ENCODE assay signal across 26 mouse cellular contexts in the genomic region with DNA sequence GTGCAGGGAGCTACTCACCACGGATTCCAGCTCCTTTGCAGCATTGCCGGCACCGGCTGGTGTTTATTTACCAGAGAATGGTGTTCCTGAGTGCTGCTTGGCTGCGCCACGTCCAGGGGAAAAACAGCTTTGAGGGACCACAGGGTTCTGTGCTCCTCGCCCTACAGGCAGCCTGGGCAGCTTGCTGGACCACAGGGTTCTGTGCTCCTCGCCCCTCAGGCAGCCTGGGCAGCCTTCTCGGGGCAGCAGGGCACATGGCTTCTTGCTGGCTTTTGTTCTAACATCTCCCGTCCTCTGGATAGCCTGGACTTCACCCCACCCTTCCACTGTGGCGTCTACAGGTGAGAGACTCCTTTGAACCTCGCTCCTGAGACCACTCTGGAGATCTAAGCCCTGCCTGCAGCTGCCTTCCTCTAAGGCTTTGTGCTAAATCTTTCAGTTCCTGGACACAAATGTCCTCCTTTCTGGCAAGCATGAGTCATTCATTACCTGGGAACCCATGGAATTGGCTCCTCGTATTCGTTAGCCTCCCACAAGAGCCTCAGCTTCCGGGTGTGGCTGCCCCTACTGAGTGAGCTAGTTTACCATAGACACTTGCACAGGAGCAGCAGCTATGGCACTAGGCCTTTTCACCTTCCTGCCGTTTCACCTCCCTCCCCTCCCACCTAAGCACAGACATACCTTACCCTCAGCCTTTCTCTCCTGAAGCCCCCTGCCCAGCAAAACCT. TPM values are rescaled to one million over a fixed set of nuclear protein-coding genes. Genes with fewer than 3 reads are reported as not detected.
A peak's percentile ranks its signal among the peaks of the same experiment; 100 is the strongest.
DNase-seq lines count a peak whose midpoint lies in the region; ATAC-seq lines count a peak whose summit lies in the region.
"Had no signal": no experiment of that assay in that cellular context is flagged by ENCODE, and none has a peak within 500 bp of the region (broad histone marks: within the 10 kb centered on the region; RNA-seq: fewer than 3 reads in every experiment).

No protein-coding gene starts in this region.

- H3K4me2 ChIP-seq in hindbrain, embryonic 11.5 days (replicated peaks; ENCODE audit: low read depth, low read length), result no peak overlapping the region
- H3K4me2 ChIP-seq in hindbrain, embryonic 12.5 days (replicated peaks), result no peak overlapping the region
- H3K4me2 ChIP-seq in intestine, embryonic 16.5 days (ENCODE audit: low read depth, low read length), result no peak overlapping the region
- H3K4me2 ChIP-seq: embryonic facial prominence, embryonic 12.5 days; heart, embryonic 12.5 days; liver, embryonic 13.5 days had no signal

- no peaks in the 10 kb centered on the region for H3K36me3 ChIP-seq in hindbrain, embryonic 11.5 days (ENCODE audit: control insufficient read depth, insufficient read depth, low read length)
- no peaks in the 10 kb centered on the region for H3K36me3 ChIP-seq in hindbrain, embryonic 12.5 days
- no peaks in the 10 kb centered on the region for H3K36me3 ChIP-seq in intestine, embryonic 16.5 days (ENCODE audit: control insufficient read depth, insufficient read depth, low read length)
- H3K36me3 ChIP-seq: embryonic facial prominence, embryonic 12.5 days; heart, embryonic 12.5 days; liver, embryonic 13.5 days had no signal

- H3K27ac ChIP-seq in hindbrain, embryonic 11.5 days (ENCODE audit: low read depth, low read length), result no peak overlapping the region
- no peak overlapping the region for H3K27ac ChIP-seq in hindbrain, embryonic 12.5 days
- no peak overlapping the region for H3K27ac ChIP-seq in intestine, embryonic 16.5 days (ENCODE audit: low read length)
- H3K27ac ChIP-seq: embryonic facial prominence, embryonic 12.5 days; gastrocnemius, adult 2 months; liver, embryonic 13.5 days had no signal

- no peaks in the 10 kb centered on the region for H3K9me3 ChIP-seq in hindbrain, embryonic 11.5 days (ENCODE audit: control insufficient read depth, low read length)
- no peaks in the 10 kb centered on the region for H3K9me3 ChIP-seq in hindbrain, embryonic 12.5 days (replicated peaks)
- 0 out of 2 replicates have a peak, but pooled peaks cover 3% of the 10 kb centered on the region for H3K9me3 ChIP-seq in intestine, embryonic 16.5 days (ENCODE audit: control insufficient read depth, low read length)
- H3K9me3 ChIP-seq: embryonic facial prominence, embryonic 12.5 days; heart, embryonic 12.5 days; liver, embryonic 13.5 days had no signal

- no peak for ATAC-seq in hindbrain, embryonic 11.5 days (ENCODE audit: low FRiP score)
- ATAC-seq in hindbrain, embryonic 12.5 days (ENCODE audit: low FRiP score), result no peak
- no peak for ATAC-seq in intestine, embryonic 16.5 days

- DNase-seq in cerebellum, adult 8-10 months, result peak; percentile 43
- no peak for DNase-seq in cerebellum, adult 9-10 months
- no peak for DNase-seq in hindbrain, embryonic 11.5 days (ENCODE audit: low spot score)
- peak; percentile 74 for DNase-seq in brain, adult 2 months (ENCODE audit: low read depth, low spot score)
- DNase-seq in gastrocnemius, adult 18-20 months (ENCODE audit: low spot score), result no peak
- no peak for DNase-seq in urinary bladder, postnatal 36 days (ENCODE audit: low spot score in 2 of 2)
- DNase-seq: adrenal gland, adult 2 months; cerebellum, postnatal 36 days; gastrocnemius, adult 2 months; kidney, postnatal 14 days; left cerebral cortex, postnatal 4 days; liver, embryonic 13.5 days; lung, postnatal 14 days; thymus, adult 18-20 months had no signal

- no peak overlapping the region for H3K4me3 ChIP-seq in hindbrain, embryonic 11.5 days (ENCODE audit: low read depth, low read length)
- H3K4me3 ChIP-seq in hindbrain, embryonic 12.5 days, result no peak overlapping the region
- no peak overlapping the region for H3K4me3 ChIP-seq in intestine, embryonic 16.5 days (ENCODE audit: low read length)
- H3K4me3 ChIP-seq: embryonic facial prominence, embryonic 12.5 days; gastrocnemius, adult 2 months; heart, embryonic 12.5 days; liver, embryonic 13.5 days; megakaryocyte, embryonic 14.5 days had no signal

- H3K4me1 ChIP-seq in hindbrain, embryonic 11.5 days (replicated peaks; ENCODE audit: control insufficient read depth, insufficient read depth, low read length), result peaks cover 24% of the 10 kb centered on the region
- H3K4me1 ChIP-seq in hindbrain, embryonic 12.5 days, result peaks cover 42% of the 10 kb centered on the region
- peaks cover 8% of the 10 kb centered on the region for H3K4me1 ChIP-seq in intestine, embryonic 16.5 days (ENCODE audit: control insufficient read depth, insufficient read depth, low read length)

- H3K27me3 ChIP-seq in hindbrain, embryonic 11.5 days (ENCODE audit: control insufficient read depth, insufficient read depth, low read length), result no peaks in the 10 kb centered on the region
- H3K27me3 ChIP-seq in hindbrain, embryonic 12.5 days, result 0 out of 2 replicates have a peak, but pooled peaks cover 4% of the 10 kb centered on the region
- no peaks in the 10 kb centered on the region for H3K27me3 ChIP-seq in intestine, embryonic 16.5 days (replicated peaks; ENCODE audit: control insufficient read depth, insufficient read depth, low read length)
- H3K27me3 ChIP-seq: embryonic facial prominence, embryonic 12.5 days; liver, embryonic 13.5 days had no signal

- WGBS in hindbrain, embryonic 11.5 days, result 57% methylated on average over 15 of the region's 15 CpGs
- WGBS in hindbrain, embryonic 12.5 days, result 64% methylated on average over 15 of the region's 15 CpGs
- WGBS in intestine, embryonic 16.5 days, result 53% methylated on average over 15 of the region's 15 CpGs

- 0 out of 2 replicates have a peak overlapping the region, but pooled peaks have one; percentile 7 for H3K9ac ChIP-seq in hindbrain, embryonic 11.5 days (ENCODE audit: low read depth, low read length)
- no peak overlapping the region for H3K9ac ChIP-seq in hindbrain, embryonic 12.5 days
- peak overlapping the region; percentile 44 for H3K9ac ChIP-seq in intestine, embryonic 16.5 days (ENCODE audit: low read depth, low read length)
- H3K9ac ChIP-seq: embryonic facial prominence, embryonic 12.5 days; heart, embryonic 12.5 days; liver, embryonic 13.5 days had no signal

RNA-seq across cellular contexts. Expression of gene Gpr142, which starts 4.0 kb away (rescaled TPM):
- polyA plus RNA-seq in hindbrain, embryonic 11.5 days (2014; fragmentation: Nextera tagmentation; extraction: Ambion mirVana), result 0.20 and 0.45 TPM in 2 replicates
- polyA plus RNA-seq in hindbrain, embryonic 12.5 days (2016; fragmentation: Nextera tagmentation; extraction: Ambion mirVana), result not detected in 2 replicates
- polyA plus RNA-seq in intestine, embryonic 16.5 days (2015; fragmentation: Nextera tagmentation; extraction: Ambion mirVana), result 0.20 and 0.43 TPM in 2 replicates
- not detected for total RNA-seq in gastrocnemius, adult 18-20 months (2021)
- total RNA-seq: adrenal gland, adult 2 months; CH12.LX; gastrocnemius, adult 2 months; granulocyte monocyte progenitor cell, adult 5-6 weeks; heart, postnatal 25 days; layer of hippocampus, adult 8-10 months; left cerebral cortex, adult 18-20 months; left cerebral cortex, postnatal 4 days had no signal
- polyA plus RNA-seq: adrenal gland, adult 2 months; embryonic facial prominence, embryonic 12.5 days; heart, embryonic 12.5 days; intestine, embryonic 14.5 days; liver, embryonic 13.5 days; neural tube, embryonic 14.5 days had no signal

RNA-seq across cellular contexts. Expression of gene Btbd17, which starts 7.0 kb away (rescaled TPM):
- 39.2 and 46.2 TPM in 2 replicates for polyA plus RNA-seq in hindbrain, embryonic 11.5 days (2014; fragmentation: Nextera tagmentation; extraction: Ambion mirVana)
- 32.2 and 37.3 TPM in 2 replicates for polyA plus RNA-seq in hindbrain, embryonic 12.5 days (2016; fragmentation: Nextera tagmentation; extraction: Ambion mirVana)
- polyA plus RNA-seq in intestine, embryonic 16.5 days (2015; fragmentation: Nextera tagmentation; extraction: Ambion mirVana), result 0.71 and 0.87 TPM in 2 replicates
- not detected for total RNA-seq in gastrocnemius, adult 18-20 months (2021)
- total RNA-seq: adrenal gland, adult 2 months; CH12.LX; gastrocnemius, adult 2 months; heart, postnatal 25 days had no signal

RNA-seq across cellular contexts. Expression of gene Kif19a, which starts 37.5 kb away (rescaled TPM):
- 1.8 and 1.9 TPM in 2 replicates for polyA plus RNA-seq in hindbrain, embryonic 11.5 days (2014; fragmentation: Nextera tagmentation; extraction: Ambion mirVana)
- 2.2 and 3.0 TPM in 2 replicates for polyA plus RNA-seq in hindbrain, embryonic 12.5 days (2016; fragmentation: Nextera tagmentation; extraction: Ambion mirVana)
- 0.15 and 0.51 TPM in 2 replicates for polyA plus RNA-seq in intestine, embryonic 16.5 days (2015; fragmentation: Nextera tagmentation; extraction: Ambion mirVana)
- 1 to 10 TPM in 1 of 2 experiments, under 1 TPM in 1; 0.57 to 1.1 TPM for total RNA-seq in gastrocnemius, adult 18-20 months (2021)
- total RNA-seq: granulocyte monocyte progenitor cell, adult 5-6 weeks had no signal

RNA-seq across cellular contexts. Expression of gene Gprc5c, which starts 48.2 kb away (rescaled TPM):
- polyA plus RNA-seq in hindbrain, embryonic 11.5 days (2014; fragmentation: Nextera tagmentation; extraction: Ambion mirVana), result 17.7 and 18.3 TPM in 2 replicates
- 29.7 and 30.0 TPM in 2 replicates for polyA plus RNA-seq in hindbrain, embryonic 12.5 days (2016; fragmentation: Nextera tagmentation; extraction: Ambion mirVana)
- polyA plus RNA-seq in intestine, embryonic 16.5 days (2015; fragmentation: Nextera tagmentation; extraction: Ambion mirVana), result 10.5 and 10.9 TPM in 2 replicates
- 10 to 100 TPM; 39.7 to 43.7 TPM for total RNA-seq in gastrocnemius, adult 18-20 months (2021)
- total RNA-seq: CH12.LX; granulocyte monocyte progenitor cell, adult 5-6 weeks had no signal

Comparison
In these comparisons a context has a peak if more than half of its experiments do, and no peak if none do; other contexts are left out.
1. DNase-seq: peak in cerebellum, adult 8-10 months (single experiment) and brain, adult 2 months (single experiment); none in cerebellum, adult 9-10 months (single experiment), hindbrain, embryonic 11.5 days (single experiment), gastrocnemius, adult 18-20 months (single experiment) and urinary bladder, postnatal 36 days (0 of 2).
2. RNA of gene Btbd17, which starts 7.0 kb away (polyA plus RNA-seq): 39.2 to 46.2 TPM in hindbrain, embryonic 11.5 days and 32.2 to 37.3 TPM in hindbrain, embryonic 12.5 days; 0.71 to 0.87 TPM in intestine, embryonic 16.5 days; every median in the first group is over 10 times any median in the second.